Mouse (Mus musculus) cerebellum, adult 2 months (tissue): ENCODE data around the gene Ap2a2.

ENCODE experiments used
- CTCF ChIP-seq: fragments of 200-500 bp; IDR thresholded peaks from 2 replicates; pipeline ENCODE4 v1.5.1; 2011; ENCODE audit warnings: low read depth, mild to moderate bottlenecking, control low read depth, low read length, moderate library complexity, borderline replicate concordance; ENCODE audit not compliant: insufficient read depth
- POLR2A ChIP-seq: fragments of 200-500 bp; IDR thresholded peaks from 2 replicates; pipeline ENCODE4 v1.6.1; 2011; ENCODE audit warnings: low read length, control low read depth, borderline replicate concordance; ENCODE audit not compliant: insufficient read depth

GRCm38 (mm10) chr7:141559726-141560325 lies 2.1 kb upstream of the Ap2a2 start:
- no peak for TF ChIP-seq CTCF
- TF ChIP-seq POLR2A: no peak
